15 mouse cellular contexts compared by ENCODE assay signal in the genomic region with DNA sequence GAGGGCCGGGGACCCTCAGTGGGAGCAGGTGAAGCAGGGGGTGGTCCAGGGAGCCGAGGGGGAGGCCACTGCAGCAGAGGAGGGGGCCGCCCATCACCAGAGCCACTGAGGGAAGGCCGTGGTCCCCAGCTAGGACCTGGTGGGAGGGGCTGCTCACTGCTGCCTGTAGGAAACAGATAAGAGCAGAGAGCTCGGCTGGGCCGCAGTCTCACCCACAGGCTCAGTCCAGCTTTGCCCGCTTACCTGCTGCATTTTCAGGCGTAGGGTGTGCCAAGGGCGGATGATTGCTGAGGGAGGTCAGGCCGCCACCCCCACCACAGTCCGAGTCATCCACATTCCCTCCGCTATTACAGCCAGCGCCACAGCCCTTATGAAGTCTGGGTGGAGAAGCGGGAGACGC. TPM values are rescaled to one million over a fixed set of nuclear protein-coding genes. Genes with fewer than 3 reads are reported as not detected.
DNase-seq lines count a peak whose midpoint lies in the region; ATAC-seq and TF ChIP-seq lines count a peak whose summit lies in the region.
"Had no signal": no experiment of that assay in that cellular context is flagged by ENCODE, and none has a peak within 500 bp of the region (broad histone marks: within the 10 kb centered on the region; RNA-seq: fewer than 3 reads in every experiment).

No protein-coding gene starts in this region.

- peak; percentile 47 for TF ChIP-seq CTCF in liver, embryonic 14.5 days (IDR thresholded peaks at IDR 0.05; ENCODE audit: low read depth)
- no peak for TF ChIP-seq CTCF in stomach, postnatal 0 days (IDR thresholded peaks at IDR 0.05; ENCODE audit: low read depth)

- peak; percentile 86 for TF ChIP-seq EP300 in liver, embryonic 14.5 days (IDR thresholded peaks at IDR 0.05; ENCODE audit: low read depth)
- TF ChIP-seq EP300 in stomach, postnatal 0 days (optimal IDR thresholded peaks at IDR 0.05) = no peak

- H3K27ac ChIP-seq in kidney, embryonic 15.5 days = no peak overlapping the region
- H3K27ac ChIP-seq in liver, embryonic 14.5 days = peak overlapping the region; percentile 97
- no peak overlapping the region for H3K27ac ChIP-seq in stomach, postnatal 0 days (replicated peaks)
- H3K27ac ChIP-seq: forebrain, embryonic 13.5 days had no signal

- H3K36me3 ChIP-seq in kidney, embryonic 15.5 days = peaks cover 61% of the 10 kb centered on the region
- peaks cover 7% of the 10 kb centered on the region for H3K36me3 ChIP-seq in liver, embryonic 14.5 days (replicated peaks; ENCODE audit: control insufficient read depth, insufficient read depth, low read depth)
- peaks cover 17% of the 10 kb centered on the region for H3K36me3 ChIP-seq in stomach, postnatal 0 days (ENCODE audit: control insufficient read depth, insufficient read depth, low read length)

- no peak overlapping the region for H3K9ac ChIP-seq in kidney, embryonic 15.5 days
- peak overlapping the region; percentile 80 for H3K9ac ChIP-seq in liver, embryonic 14.5 days (replicated peaks)
- H3K9ac ChIP-seq in stomach, postnatal 0 days (ENCODE audit: low read length) = no peak overlapping the region
- H3K9ac ChIP-seq: forebrain, embryonic 13.5 days had no signal

- H3K4me3 ChIP-seq in kidney, embryonic 15.5 days (replicated peaks) = no peak overlapping the region
- H3K4me3 ChIP-seq in liver, embryonic 14.5 days (ENCODE audit: insufficient read depth in 1 of 2, low read depth in 2 of 2, low read length in 2 of 2) = peak overlapping the region; percentile 12 to 79; a peak in 3 of 4 replicates
- no peak overlapping the region for H3K4me3 ChIP-seq in stomach, postnatal 0 days (ENCODE audit: low read depth, low read length)
- H3K4me3 ChIP-seq: forebrain, embryonic 13.5 days had no signal

- WGBS in kidney, embryonic 15.5 days = 88% methylated on average over 15 of the region's 15 CpGs
- 19% methylated on average over 15 of the region's 15 CpGs for WGBS in liver, embryonic 14.5 days (ENCODE audit: insufficient replicate concordance)
- 74% methylated on average over 14 of the region's 15 CpGs for WGBS in stomach, postnatal 0 days

- DNase-seq in kidney, postnatal 4 days = no peak
- peak; percentile 87 for DNase-seq in c-Kit-positive CD71-positive TER-119-positive erythroid progenitor cells, embryonic 14.5 days (ENCODE audit: low spot score)
- DNase-seq in liver, embryonic 14.5 days (ENCODE audit: low read depth in 3 of 3, low spot score in 3 of 3) = peak; percentile 85
- DNase-seq in stomach, postnatal 0 days (ENCODE audit: low spot score) = peak; percentile 44
- no peak for DNase-seq in gastrocnemius, postnatal 4 days (ENCODE audit: low spot score in 2 of 2)
- DNase-seq in ovary, adult 18-20 months (ENCODE audit: low spot score) = no peak
- DNase-seq: gastrocnemius, postnatal 10 days; right cerebral cortex, adult 18-20 months; thymus, adult 18-20 months had no signal

- H3K9me3 ChIP-seq in kidney, embryonic 15.5 days (replicated peaks) = no peaks in the 10 kb centered on the region
- no peaks in the 10 kb centered on the region for H3K9me3 ChIP-seq in liver, embryonic 14.5 days (ENCODE audit: control insufficient read depth, low read length)
- H3K9me3 ChIP-seq in stomach, postnatal 0 days (ENCODE audit: control insufficient read depth, low read length) = no peaks in the 10 kb centered on the region
- H3K9me3 ChIP-seq: forebrain, embryonic 13.5 days had no signal

- peak; percentile 24; the same call in 1 of the 2 replicates for ATAC-seq in kidney, embryonic 15.5 days (replicated peaks; ENCODE audit: low FRiP score)
- ATAC-seq in liver, embryonic 14.5 days (ENCODE audit: insufficient read depth) = peak; percentile 83
- ATAC-seq in stomach, postnatal 0 days (ENCODE audit: low FRiP score, low TSS enrichment) = no peak; the same call in 1 of the 2 replicates
- ATAC-seq: CD4-positive, CD25-positive, alpha-beta regulatory T cell, adult 4 months; forebrain, embryonic 13.5 days had no signal

- H3K4me1 ChIP-seq in kidney, embryonic 15.5 days = peaks cover 40% of the 10 kb centered on the region
- H3K4me1 ChIP-seq in liver, embryonic 14.5 days (replicated peaks; ENCODE audit: control insufficient read depth in 2 of 2, insufficient read depth in 2 of 2, low read length in 1 of 2) = peaks cover 34 to 39% of the 10 kb centered on the region in 2 experiments
- peaks cover 5% of the 10 kb centered on the region; the same call in 1 of the 2 replicates for H3K4me1 ChIP-seq in stomach, postnatal 0 days (replicated peaks; ENCODE audit: control insufficient read depth, insufficient read depth)

- no peak overlapping the region for H3K4me2 ChIP-seq in kidney, embryonic 15.5 days
- H3K4me2 ChIP-seq in liver, embryonic 14.5 days (ENCODE audit: low read depth) = peak overlapping the region; percentile 95
- no peak overlapping the region for H3K4me2 ChIP-seq in stomach, postnatal 0 days (replicated peaks; ENCODE audit: low read depth)
- H3K4me2 ChIP-seq: forebrain, embryonic 13.5 days had no signal

- H3K27me3 ChIP-seq in kidney, embryonic 15.5 days = no peaks in the 10 kb centered on the region
- no peaks in the 10 kb centered on the region for H3K27me3 ChIP-seq in liver, embryonic 14.5 days (ENCODE audit: control insufficient read depth, insufficient read depth, low read length)
- H3K27me3 ChIP-seq in stomach, postnatal 0 days (ENCODE audit: control insufficient read depth, insufficient read depth, low read length) = no peaks in the 10 kb centered on the region
- H3K27me3 ChIP-seq: forebrain, embryonic 13.5 days had no signal

RNA-seq across cellular contexts. Expression of gene Sipa1, which starts 2.0 kb away (rescaled TPM):
- 30.8 and 39.8 TPM in 2 replicates for polyA plus RNA-seq in kidney, embryonic 15.5 days (2015; fragmentation: Nextera tagmentation; extraction: Ambion mirVana)
- polyA plus RNA-seq in liver, embryonic 14.5 days (2012; rRNA removed) = 27.5 and 33.2 TPM in 2 replicates
- 14.3 and 18.9 TPM in 2 replicates for polyA plus RNA-seq in liver, embryonic 14.5 days (2014; fragmentation: Nextera tagmentation; extraction: Ambion mirVana)
- polyA plus RNA-seq in stomach, postnatal 0 days (2015; fragmentation: Nextera tagmentation; extraction: Ambion mirVana) = 8.0 and 11.5 TPM in 2 replicates
- 10 to 100 TPM; 47.7 to 52.2 TPM for total RNA-seq in gastrocnemius, postnatal 4 days (2021)

RNA-seq across cellular contexts. Expression of gene Map3k11, which starts 23.1 kb away (rescaled TPM):
- polyA plus RNA-seq in kidney, embryonic 15.5 days (2015; fragmentation: Nextera tagmentation; extraction: Ambion mirVana) = 42.6 and 43.2 TPM in 2 replicates
- polyA plus RNA-seq in liver, embryonic 14.5 days (2012; rRNA removed) = 13.7 and 14.5 TPM in 2 replicates
- polyA plus RNA-seq in liver, embryonic 14.5 days (2014; fragmentation: Nextera tagmentation; extraction: Ambion mirVana) = 9.1 and 10.8 TPM in 2 replicates
- 14.0 and 16.5 TPM in 2 replicates for polyA plus RNA-seq in stomach, postnatal 0 days (2015; fragmentation: Nextera tagmentation; extraction: Ambion mirVana)
- 10 to 100 TPM; 29.7 to 30.2 TPM for total RNA-seq in gastrocnemius, postnatal 4 days (2021)

RNA-seq across cellular contexts. Expression of gene Pcnx3, which starts 23.2 kb away (rescaled TPM):
- 22.2 and 30.1 TPM in 2 replicates for polyA plus RNA-seq in kidney, embryonic 15.5 days (2015; fragmentation: Nextera tagmentation; extraction: Ambion mirVana)
- polyA plus RNA-seq in liver, embryonic 14.5 days (2012; rRNA removed) = 19.8 and 25.9 TPM in 2 replicates
- polyA plus RNA-seq in liver, embryonic 14.5 days (2014; fragmentation: Nextera tagmentation; extraction: Ambion mirVana) = 9.1 and 9.8 TPM in 2 replicates
- polyA plus RNA-seq in stomach, postnatal 0 days (2015; fragmentation: Nextera tagmentation; extraction: Ambion mirVana) = 6.5 and 7.9 TPM in 2 replicates
- total RNA-seq in gastrocnemius, postnatal 4 days (2021) = 10 to 100 TPM; 37.1 to 40.5 TPM

RNA-seq across cellular contexts. Expression of gene Rela, which starts 28.2 kb away (rescaled TPM):
- 47.3 and 52.4 TPM in 2 replicates for polyA plus RNA-seq in kidney, embryonic 15.5 days (2015; fragmentation: Nextera tagmentation; extraction: Ambion mirVana)
- polyA plus RNA-seq in liver, embryonic 14.5 days (2012; rRNA removed) = 14.8 and 19.9 TPM in 2 replicates
- polyA plus RNA-seq in liver, embryonic 14.5 days (2014; fragmentation: Nextera tagmentation; extraction: Ambion mirVana) = 18.9 and 21.9 TPM in 2 replicates
- polyA plus RNA-seq in stomach, postnatal 0 days (2015; fragmentation: Nextera tagmentation; extraction: Ambion mirVana) = 28.7 and 35.2 TPM in 2 replicates
- total RNA-seq in gastrocnemius, postnatal 4 days (2021) = 10 to 100 TPM; 35.9 to 39.1 TPM

RNA-seq across cellular contexts. Expression of gene Kcnk7, which starts 38.7 kb away (rescaled TPM):
- 0.15 and 0.38 TPM in 2 replicates for polyA plus RNA-seq in kidney, embryonic 15.5 days (2015; fragmentation: Nextera tagmentation; extraction: Ambion mirVana)
- polyA plus RNA-seq in liver, embryonic 14.5 days (2012; rRNA removed) = 0.04 TPM in 1 of 2 replicates, not detected in the other
- polyA plus RNA-seq in liver, embryonic 14.5 days (2014; fragmentation: Nextera tagmentation; extraction: Ambion mirVana) = 0.17 and 0.27 TPM in 2 replicates
- polyA plus RNA-seq in stomach, postnatal 0 days (2015; fragmentation: Nextera tagmentation; extraction: Ambion mirVana) = 8.4 and 9.5 TPM in 2 replicates
- not detected for total RNA-seq in gastrocnemius, postnatal 4 days (2021)
- total RNA-seq: gastrocnemius, postnatal 10 days; layer of hippocampus, postnatal 25 days; liver, adult 2 months had no signal
- polyA plus RNA-seq: liver, adult 2 months; neural tube, embryonic 11.5 days had no signal

Comparison
In these comparisons a context has a peak if more than half of its experiments do, and no peak if none do; other contexts are left out.
1. H3K4me3 ChIP-seq: peak in liver, embryonic 14.5 days (2 of 2); none in kidney, embryonic 15.5 days (single experiment) and stomach, postnatal 0 days (single experiment).
2. DNase-seq: peak in c-Kit-positive CD71-positive TER-119-positive erythroid progenitor cells, embryonic 14.5 days (single experiment), liver, embryonic 14.5 days (3 of 3) and stomach, postnatal 0 days (single experiment); none in kidney, postnatal 4 days (0 of 2), gastrocnemius, postnatal 4 days (0 of 2) and ovary, adult 18-20 months (single experiment).